Mouse (Mus musculus): Measurements from ENCODE around the gene Stard10.

The Stard10 gene

DNA sequence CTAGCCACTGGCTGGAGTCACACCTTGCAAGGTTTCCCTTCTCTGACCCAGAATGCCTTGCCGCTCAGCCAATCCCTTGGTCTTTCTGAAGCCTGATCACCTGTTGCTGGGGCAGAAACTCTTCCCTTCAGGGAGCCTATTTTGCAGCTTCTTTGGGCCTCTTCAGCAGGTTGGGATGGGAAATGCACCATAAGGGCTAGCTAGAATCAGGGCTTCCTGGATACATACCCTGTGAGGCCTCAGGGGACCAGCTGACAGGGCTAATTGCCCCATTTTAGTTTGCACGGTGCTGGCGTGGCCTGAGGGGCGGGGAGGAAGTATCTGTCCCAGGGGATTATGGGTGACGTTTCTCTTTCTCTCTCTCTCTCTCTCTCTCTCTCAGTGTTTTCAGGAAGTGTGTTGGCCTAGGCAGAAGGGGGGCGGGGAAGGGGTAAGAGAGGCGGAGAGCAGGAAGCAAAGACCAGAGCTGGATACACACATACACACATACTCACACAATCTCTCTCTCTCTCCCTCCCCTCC lies 60.9 kb downstream of the Stard10 start:
- DNase-seq, result peak; percentile 95

DNA sequence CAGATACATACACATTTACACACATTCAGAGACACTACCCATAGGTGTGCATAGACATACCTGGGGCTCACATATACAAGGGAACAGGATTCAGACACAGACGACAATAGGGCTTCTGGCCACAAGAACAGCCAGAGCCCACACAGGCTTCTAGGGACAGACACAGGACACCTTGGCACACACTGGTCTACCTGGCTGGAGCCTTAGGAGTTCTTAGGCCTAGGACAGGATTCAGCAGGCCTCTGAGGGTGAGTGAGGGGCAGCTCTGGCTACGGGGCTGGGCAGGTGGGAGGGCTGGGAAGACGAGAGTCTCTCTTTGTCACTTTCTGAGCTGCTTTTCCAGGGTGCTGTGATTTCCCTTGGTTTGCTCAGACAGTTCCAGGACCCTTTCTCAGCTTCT lies 61.4 kb downstream of the Stard10 start:
- DNase-seq, result no peak

DNA sequence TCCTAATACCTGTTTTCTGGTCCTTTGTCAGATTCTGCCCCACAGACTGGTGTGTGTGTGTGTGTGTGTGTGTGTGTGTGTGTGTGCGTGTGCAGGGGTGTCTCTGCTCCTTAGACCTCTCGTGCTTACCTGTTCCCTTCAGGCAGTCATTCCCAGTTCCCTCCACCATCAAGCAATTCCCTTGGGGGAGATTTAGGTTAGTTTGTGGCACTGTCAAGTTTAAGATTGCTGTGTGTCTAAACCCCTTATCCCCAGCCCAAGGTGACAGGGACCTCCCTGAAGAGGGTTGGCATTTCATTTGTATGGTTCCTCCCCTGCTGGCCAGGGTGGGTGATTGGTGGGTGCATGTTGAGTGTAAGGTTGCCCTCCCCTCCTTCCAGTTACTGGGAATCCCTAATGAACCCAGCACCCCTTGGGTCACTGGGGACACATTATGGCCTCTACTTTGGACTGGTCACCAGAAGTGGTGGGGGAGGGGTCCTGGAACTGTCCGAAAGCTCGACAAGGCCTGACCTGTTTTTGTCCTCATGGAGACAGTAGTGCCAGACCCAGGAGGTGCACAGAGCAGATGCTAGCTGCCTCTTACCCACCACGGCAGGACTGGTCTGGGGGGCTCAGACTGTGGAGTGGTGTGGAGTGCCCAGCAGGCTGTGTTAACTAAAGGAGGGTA lies 62.0 kb downstream of the Stard10 start:
- peak; percentile 60 for DNase-seq

DNA sequence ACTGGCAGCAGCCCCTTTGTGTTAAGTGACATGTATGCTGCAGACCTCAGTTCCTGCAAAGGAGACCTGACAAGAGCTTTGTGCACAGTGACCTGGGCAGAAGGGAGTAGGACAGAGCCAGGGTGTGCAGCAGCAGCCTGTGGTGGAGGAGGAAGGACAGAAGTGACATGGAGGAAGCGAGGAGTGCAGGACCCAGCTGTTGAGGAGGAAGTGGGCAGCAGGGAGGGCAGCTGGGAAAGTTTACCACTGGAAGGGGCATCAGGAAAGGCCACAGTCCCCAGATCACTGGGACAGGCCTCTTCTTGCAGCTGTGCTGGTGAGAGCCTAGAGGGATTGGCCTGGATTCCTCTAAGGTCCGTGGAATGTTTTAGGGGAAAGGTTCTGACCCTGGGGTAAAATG lies 62.8 kb downstream of the Stard10 start:
- DNase-seq, result peak; percentile 55

DNA sequence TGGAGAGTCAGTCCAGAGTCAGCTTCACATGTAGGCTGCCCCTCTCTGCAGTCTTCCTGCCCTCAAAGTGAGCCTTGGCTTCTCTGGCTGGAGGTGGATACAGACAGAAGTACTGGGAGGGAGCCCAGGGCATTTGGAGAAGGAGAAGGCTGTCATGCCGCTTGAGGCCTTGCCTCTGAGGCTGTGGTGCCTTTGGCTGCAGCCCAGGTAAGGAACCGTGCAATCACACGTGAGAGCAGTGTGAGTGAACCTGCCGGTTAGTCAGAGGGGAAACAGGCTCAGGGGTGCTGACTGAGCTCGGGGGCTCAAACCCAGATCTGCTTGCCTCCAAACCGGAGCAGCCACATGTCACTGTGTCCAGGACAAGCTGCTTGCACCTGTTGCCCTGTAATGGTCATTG lies 64.6 kb downstream of the Stard10 start:
- no peak for DNase-seq

DNA sequence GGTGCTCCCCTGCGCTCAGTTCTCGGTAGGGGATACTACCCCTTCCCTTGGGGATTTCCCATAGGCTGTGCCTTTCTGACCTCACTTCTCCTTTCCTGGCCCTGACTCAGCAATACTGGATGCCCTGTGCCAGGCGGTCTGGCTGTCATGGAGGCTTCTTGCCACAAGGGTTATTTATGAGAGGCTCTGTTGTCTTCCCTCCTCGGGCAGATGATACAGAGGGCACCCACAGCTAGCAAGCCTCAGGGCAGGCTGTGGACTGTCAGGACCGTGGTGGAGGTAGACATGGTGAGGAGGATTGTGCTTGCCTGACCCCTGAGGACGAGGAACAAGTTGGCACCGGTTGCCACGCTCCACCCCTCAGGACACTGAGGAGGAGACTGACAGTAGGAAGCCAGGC lies 65.5 kb downstream of the Stard10 start:
- DNase-seq, result peak; percentile 46

DNA sequence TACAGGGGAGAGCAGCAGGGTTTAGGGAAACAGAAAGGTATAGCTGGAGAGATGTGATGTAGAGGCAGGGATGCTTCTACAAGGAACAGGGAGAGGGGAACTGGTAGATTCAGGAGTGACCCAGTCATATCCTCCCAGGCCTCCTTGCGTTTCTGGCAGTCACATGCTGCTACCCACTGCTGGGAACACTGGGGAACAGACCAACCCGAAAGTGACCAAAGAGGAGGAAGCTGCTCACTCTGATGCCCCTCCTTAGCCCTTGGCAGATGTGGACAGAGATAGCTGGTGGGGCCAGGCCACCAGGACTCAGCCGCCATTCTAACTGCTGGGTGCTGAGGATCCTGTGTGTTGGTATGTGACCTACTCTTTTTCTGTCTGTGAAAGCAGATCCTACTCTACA lies 66.9 kb downstream of the Stard10 start:
- DNase-seq, result no peak

DNA sequence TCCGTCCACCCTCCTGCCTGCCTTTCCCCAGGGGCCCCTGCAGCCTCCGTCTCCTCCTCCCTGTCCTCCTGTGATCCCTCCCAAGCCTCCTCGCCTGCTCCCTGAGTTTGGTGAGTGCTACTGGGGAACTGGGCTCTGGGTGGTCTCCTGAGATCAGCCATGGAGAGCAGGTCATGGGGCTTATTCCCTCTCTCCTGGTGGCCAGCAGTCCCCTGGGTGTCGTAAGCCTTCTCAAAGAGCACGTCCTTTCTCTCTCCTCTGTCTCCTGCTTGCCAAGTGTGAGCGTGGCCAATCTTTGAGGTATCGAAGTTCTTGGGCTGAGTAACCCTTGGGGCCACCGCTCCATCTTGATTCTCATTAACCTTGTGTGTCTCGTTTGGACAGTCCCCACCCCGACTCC lies 68.0 kb downstream of the Stard10 start:
- no peak for DNase-seq

DNA sequence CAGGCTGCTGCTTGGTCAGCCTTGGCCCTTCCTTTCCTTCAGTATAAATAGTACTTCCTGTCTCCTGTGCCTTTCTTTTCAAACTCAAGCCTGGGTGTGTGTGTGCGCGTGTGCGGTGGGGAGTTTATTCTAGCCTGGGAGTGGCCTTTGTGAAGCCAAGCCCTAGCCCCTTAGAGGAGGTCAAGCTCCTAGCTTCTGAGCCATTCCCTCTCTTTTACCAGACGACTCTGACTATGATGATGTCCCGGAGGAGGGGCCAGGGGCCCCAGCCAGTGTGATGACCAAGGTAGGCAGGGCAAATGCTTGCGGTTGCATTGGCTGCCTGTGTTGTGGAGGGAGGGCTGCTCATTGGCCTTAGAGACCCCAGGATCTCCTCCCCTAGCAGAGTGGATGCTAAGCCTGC lies 68.4 kb downstream of the Stard10 start:
- DNase-seq, result peak; percentile 79

DNA sequence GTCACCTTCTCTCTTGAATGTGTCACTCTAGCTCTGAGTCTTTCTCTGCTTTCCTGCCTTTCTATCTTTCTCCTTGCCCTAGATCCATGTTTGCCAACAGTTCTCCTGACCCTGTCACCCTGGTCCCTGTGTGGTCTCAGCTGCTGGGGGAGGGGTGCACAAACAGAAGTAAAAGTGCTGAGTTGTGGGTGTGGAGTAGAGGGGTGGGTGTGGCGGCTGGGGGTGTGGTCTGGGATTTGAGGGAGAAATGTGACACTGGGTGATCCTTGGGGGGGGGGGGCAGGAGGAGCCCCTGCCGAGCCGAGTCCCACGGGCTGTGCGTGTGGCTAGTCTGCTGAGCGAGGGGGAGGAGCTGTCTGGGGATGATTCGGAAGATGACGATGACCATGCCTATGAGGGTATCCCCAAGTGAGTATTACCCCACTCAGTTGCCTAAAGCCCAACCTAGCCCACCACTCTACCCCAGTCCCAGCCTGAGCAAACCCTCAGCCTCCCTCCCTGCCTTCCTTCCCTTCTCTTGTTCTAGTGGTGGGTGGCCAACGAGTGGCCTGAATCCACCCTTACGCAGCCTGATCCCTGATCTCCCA lies 69.1 kb downstream of the Stard10 start:
- DNase-seq, result peak; percentile 76

DNA sequence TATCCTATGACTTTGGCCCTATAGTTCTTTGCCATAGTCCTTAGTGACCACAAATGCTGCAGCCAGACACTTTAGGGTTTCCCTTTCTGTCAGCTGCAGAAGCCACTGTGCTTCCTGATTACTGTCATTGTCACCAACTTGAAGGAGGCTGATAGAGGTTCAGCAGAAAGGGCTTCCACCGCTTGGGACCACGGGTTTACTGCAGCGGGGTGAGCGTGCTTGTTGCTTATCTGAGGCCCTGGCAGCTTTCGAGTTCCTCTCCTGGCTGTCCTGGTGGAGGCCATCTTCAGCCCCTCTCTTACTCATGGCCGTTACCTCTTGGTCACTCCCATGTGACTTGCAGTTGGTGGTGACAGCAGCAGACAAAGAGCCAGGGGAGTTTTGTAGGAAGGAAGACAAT lies 72.4 kb downstream of the Stard10 start:
- no peak for DNase-seq

DNA sequence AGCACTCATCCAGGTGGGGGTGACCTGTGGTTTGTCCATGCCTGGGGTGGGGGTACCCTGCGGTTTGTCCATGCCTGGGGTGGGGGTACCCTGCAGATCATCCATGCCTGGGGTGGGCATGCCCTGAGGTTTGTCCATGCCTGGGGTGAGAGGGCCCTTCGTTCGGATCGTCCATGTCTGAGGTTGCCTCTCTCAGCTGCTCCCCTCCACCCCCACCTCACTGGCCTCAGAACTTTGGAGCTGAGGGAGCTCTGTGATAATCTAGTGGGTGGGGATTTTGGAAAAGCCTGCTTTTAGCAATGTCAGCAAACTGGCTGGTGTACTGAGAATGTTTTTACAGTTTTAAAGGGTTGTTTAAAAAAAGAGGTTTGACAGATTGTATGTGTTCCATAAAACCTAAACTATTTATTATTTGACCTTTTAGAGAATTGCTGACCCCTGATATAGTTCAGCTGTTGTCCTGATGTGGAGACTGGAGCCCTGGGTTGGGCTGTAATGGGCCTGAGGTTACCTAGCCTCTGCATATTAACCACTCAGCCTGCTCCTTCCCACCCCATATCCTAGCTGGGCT lies 75.1 kb downstream of the Stard10 start:
- DNase-seq, result peak; percentile 49

DNA sequence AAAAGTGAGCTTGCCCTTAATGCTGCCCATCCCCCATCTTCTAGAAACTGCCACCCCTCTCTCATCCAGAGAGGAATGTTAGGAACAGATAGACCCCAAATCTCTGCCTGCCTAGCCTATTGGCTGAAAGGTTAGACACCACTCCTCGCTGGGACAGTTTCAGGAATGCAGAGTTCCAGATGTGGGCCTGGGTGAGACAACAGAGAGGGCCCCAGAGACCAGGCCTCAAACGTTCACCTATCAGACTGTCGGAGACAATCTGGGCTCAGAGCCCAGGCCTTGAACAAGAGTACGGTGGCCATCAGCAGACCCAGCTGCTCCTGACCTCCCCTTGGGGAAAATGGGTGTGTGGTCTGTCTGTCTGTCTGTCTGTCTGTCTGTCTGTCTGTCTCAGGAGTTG lies 76.1 kb downstream of the Stard10 start:
- peak; percentile 31 for DNase-seq

DNA sequence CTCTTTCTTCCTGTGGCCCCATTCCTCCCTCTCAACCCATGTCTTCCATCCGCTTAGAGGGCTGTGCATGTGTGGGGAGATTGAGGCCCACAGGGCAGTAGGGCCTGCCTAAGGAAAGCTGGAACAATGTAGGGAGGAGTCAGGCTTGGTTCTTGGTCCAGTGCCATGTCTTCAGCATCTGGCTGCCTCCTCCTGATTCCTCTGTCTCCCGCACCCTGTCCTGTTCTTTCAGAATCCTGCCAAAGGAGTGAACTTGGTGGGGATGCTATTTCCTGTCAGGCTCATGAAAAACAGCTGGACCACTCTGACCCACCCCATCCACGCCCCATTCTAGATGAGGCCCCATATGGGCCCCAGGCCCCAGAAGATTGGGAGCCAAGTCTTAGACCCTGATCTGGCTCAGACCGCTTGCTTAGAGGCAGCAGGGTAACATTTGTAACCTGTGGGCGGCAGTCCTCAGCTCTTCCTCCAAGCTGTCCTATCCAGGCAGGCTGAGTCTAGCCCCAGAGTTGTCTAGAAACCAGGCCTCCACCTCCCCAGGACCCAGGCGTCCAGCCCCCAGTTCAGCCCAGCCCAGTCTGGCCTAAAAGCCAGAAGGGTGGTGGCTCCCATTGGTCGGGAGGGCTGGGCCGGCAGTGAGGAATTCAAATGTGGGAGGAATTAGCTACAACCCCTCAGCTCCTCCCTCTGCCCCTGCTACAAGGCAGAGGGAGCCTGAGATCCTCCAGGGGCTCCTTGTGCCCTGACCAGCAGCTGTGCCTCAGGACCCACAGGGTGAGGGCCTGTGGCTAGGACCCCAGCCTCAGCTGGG lies 77.0 kb downstream of the Stard10 start:
- DNase-seq, result peak; percentile 92

DNA sequence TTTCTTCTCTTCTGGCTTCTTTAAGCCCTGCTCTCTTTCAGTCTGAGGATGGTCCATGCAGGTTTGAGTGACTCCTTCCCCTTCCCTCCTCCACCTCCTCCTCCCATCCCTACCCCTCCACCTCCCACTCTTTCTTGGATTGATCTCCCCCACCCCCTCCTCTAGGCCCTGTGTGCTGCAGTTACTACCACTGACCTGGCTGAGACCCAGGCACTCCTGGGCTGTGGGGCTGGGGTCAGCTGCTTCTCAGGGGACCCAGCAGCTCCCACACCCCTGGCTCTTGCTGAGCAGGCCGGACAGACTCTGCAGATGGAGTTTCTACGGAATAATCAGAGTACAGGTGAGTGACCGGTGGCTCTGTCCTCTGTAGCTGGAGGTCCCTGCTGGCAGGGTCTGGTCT lies 77.7 kb downstream of the Stard10 start:
- no peak for DNase-seq

DNA sequence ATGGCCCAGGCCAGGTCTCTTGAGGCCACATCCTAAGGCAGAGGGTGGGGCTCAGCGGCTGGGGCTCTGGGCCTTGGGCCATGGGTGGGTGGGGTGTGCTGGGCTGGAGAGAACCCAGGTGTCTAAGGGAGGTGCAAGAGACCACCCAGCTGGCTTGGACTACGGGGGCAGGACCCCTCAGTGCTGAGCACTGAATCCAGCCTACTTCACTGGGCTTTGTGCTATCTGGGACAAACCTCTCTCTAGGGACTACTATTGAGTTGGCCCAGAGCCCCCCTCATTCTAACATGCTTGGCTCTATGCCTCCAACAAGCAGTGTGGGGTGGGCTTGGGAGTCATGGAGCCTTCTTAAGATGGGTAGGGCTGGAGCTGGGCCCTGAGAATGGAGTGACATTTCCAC lies 78.6 kb downstream of the Stard10 start:
- peak; percentile 52 for DNase-seq

Data from lung, postnatal 10 days (tissue).